Mouse (Mus musculus): Measurements from ENCODE around the gene Gpr15.

The Gpr15 gene

DNA sequence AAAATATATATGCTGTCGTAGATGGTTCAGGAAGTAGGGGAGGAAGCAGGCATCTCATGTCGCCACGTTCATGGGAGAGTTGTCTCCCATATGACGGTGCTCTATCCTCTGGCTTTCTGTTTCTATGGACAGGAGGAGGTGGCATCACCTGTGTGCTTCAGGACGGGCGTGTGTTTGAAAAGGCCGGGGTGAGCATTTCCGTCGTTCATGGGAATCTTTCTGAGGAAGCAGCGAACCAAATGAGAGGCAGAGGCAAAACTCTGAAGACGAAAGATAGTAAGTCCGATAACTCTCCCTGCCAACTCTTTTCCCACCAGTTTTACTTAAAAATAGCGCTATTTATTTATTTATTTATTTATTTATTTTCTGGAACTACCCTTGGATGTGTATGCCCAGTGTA is 46.5 kb downstream of the Gpr15 start:
- DNase-seq (ENCODE audit: low read depth in 1 of 2, low spot score in 2 of 2) = no peak

- no peak for DNase-seq (ENCODE audit: low read depth in 1 of 2, low spot score in 2 of 2)
Observed at GRCm38 (mm10) chr16:58671212-58671985, 47.5 kb downstream of the Gpr15 start.

GRCm38 (mm10) chr16:58670643-58671042 is 48.2 kb downstream of the Gpr15 start:
- no peak for DNase-seq (ENCODE audit: low read depth in 1 of 2, low spot score in 2 of 2)

- peak; percentile 20 to 35 for DNase-seq (ENCODE audit: low read depth in 1 of 2, low spot score in 2 of 2)
Observed at GRCm38 (mm10) chr16:58669917-58670630, 48.8 kb downstream of the Gpr15 start, which contains the start of gene Cpox. Gene Cpox, plus strand, starts transcription at chr16:58670292.

GRCm38 (mm10) chr16:58669264-58669663 is 49.6 kb downstream of the Gpr15 start:
- no peak for DNase-seq (ENCODE audit: low read depth in 1 of 2, low spot score in 2 of 2)

DNA sequence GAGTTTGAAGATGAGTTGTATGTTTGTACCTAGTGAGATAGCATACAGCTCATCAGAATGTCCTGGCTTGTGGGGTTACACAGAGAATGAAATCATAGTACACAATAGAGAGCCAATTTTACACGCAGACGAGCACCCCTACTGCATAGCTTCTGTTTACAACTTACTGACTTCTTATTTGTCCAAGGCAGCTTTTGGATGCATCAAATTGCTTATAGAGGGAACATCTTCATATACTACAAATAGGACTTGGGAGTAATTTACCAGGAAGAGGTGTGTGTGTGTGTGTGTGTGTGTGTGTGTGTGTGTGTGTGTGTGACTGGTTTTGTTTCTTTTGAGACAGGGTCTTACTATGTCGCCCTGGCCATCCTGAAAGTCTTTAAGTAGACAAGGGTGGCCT is 50.3 kb downstream of the Gpr15 start:
- no peak for DNase-seq (ENCODE audit: low read depth in 1 of 2, low spot score in 2 of 2)

Data from monocyte, adult 2 months (primary cell).